Mouse (Mus musculus) neural tube, embryonic 15.5 days (tissue): ENCODE measurements at regions not wholly inside any gene's neighbourhood (a gene's known extent, or its start where the extent isn't known, plus 50 kb on each side); places are given as distances from the start of the nearest gene placed in this dataset.

Experiments used
- ATAC-seq: fragments of 200-750 bp; cut with Nextera tagmentation; 2 replicates; pipeline ENCODE4 v1.8.0; 2017; ENCODE audit warnings: mild to moderate bottlenecking, moderate TSS enrichment, moderate library complexity; ENCODE audit not compliant: low FRiP score
- H3K27ac ChIP-seq: fragments of 300-500 bp; sonication (generic); replicated peaks from 2 replicates; pipeline ENCODE4 v1.5.1; 2015; ENCODE audit warnings: mild to moderate bottlenecking, inconsistent platforms
- H3K27me3 ChIP-seq: fragments of 300-500 bp; sonication (generic); replicated peaks from 2 replicates; pipeline ENCODE4 v1.6.1; 2015; ENCODE audit warnings: inconsistent platforms
- H3K36me3 ChIP-seq: fragments of 300-500 bp; sonication (generic); 2 replicates; pipeline ENCODE4 v1.6.1; 2015; ENCODE audit warnings: inconsistent platforms
- H3K4me1 ChIP-seq: fragments of 300-500 bp; sonication (generic); 2 replicates; pipeline ENCODE4 v1.6.1; 2015; ENCODE audit warnings: inconsistent platforms
- H3K4me2 ChIP-seq: fragments of 300-500 bp; sonication (generic); 2 replicates; pipeline ENCODE4 v1.6.1; 2015; ENCODE audit warnings: inconsistent platforms, mild to moderate bottlenecking, moderate library complexity
- H3K4me3 ChIP-seq: fragments of 300-500 bp; sonication (generic); replicated peaks from 2 replicates; pipeline ENCODE4 v1.5.1; 2015; ENCODE audit warnings: mild to moderate bottlenecking, inconsistent platforms
- H3K9ac ChIP-seq: fragments of 300-500 bp; sonication (generic); replicated peaks from 2 replicates; pipeline ENCODE4 v1.6.1; 2015; ENCODE audit warnings: mild to moderate bottlenecking, inconsistent platforms
- H3K9me3 ChIP-seq: fragments of 300-500 bp; sonication (generic); replicated peaks from 2 replicates; pipeline ENCODE4 v1.6.1; 2016; ENCODE audit warnings: inconsistent platforms
- WGBS: fragments of 180-500 bp; shearing (Covaris S2); methylation state at CpG from one replicate; pipeline ENCODE4 v1.1.7; 2015; ENCODE audit warnings: mixed read lengths; 5-methylcytosine and 5-hydroxymethylcytosine counted together

- no peak overlapping the region for H3K4me2 ChIP-seq
- H3K27ac ChIP-seq = no peak overlapping the region
- ATAC-seq = no peak
- WGBS = 57% methylated on average over 3 of the region's 3 CpGs
- H3K27me3 ChIP-seq = no peaks in the 10 kb centered on the region
- H3K9ac ChIP-seq = no peak overlapping the region
- H3K4me1 ChIP-seq = peaks cover 7% of the 10 kb centered on the region
- no peaks in the 10 kb centered on the region for H3K36me3 ChIP-seq
- no peaks in the 10 kb centered on the region for H3K9me3 ChIP-seq
- H3K4me3 ChIP-seq = no peak overlapping the region
Observed at GRCm38 (mm10) chr5:43360298-43360697, 127.3 kb downstream of the Cpeb2 start.

- Histone ChIP-seq H3K9me3 (no peaks in the 10 kb centered on the region), H3K9ac (no peak overlapping the region), H3K4me3 (no peak overlapping the region), H3K4me1 (peaks cover 1% of the 10 kb centered on the region; the same call in 1 of the 2 replicates), H3K27ac (no peak overlapping the region), H3K4me2 (no peak overlapping the region), H3K36me3 (no peaks in the 10 kb centered on the region), H3K27me3 (no peaks in the 10 kb centered on the region)
- WGBS = 89% methylated on average over 1 of the region's 1 CpGs
- ATAC-seq = no peak
Observed at GRCm38 (mm10) chr5:43361026-43361425, 128.1 kb downstream of the Cpeb2 start.

- Histone ChIP-seq H3K27me3 (no peaks in the 10 kb centered on the region), H3K36me3 (no peaks in the 10 kb centered on the region), H3K4me1 (no peaks in the 10 kb centered on the region), H3K27ac (no peak overlapping the region), H3K4me3 (no peak overlapping the region), H3K9me3 (no peaks in the 10 kb centered on the region), H3K9ac (no peak overlapping the region), H3K4me2 (no peak overlapping the region)
- WGBS = 79% methylated on average over 1 of the region's 1 CpGs
- ATAC-seq = no peak
Observed at GRCm38 (mm10) chr5:43372385-43372784, 139.4 kb downstream of the Cpeb2 start.

- no peak overlapping the region for H3K9ac ChIP-seq
- 88% methylated on average over 3 of the region's 3 CpGs for WGBS
- H3K27me3 ChIP-seq = no peaks in the 10 kb centered on the region
- no peak overlapping the region for H3K4me3 ChIP-seq
- no peak overlapping the region for H3K27ac ChIP-seq
- H3K4me2 ChIP-seq = no peak overlapping the region
- no peaks in the 10 kb centered on the region for H3K9me3 ChIP-seq
- no peaks in the 10 kb centered on the region for H3K4me1 ChIP-seq
- no peaks in the 10 kb centered on the region for H3K36me3 ChIP-seq
- ATAC-seq = no peak
Observed at GRCm38 (mm10) chr5:43384689-43385375, 130.5 kb upstream of the C1qtnf7 start.

- no peaks in the 10 kb centered on the region for H3K4me1 ChIP-seq
- H3K27ac ChIP-seq = no peak overlapping the region
- ATAC-seq = no peak
- WGBS = 15% methylated on average over 2 of the region's 2 CpGs
- no peak overlapping the region for H3K4me3 ChIP-seq
- H3K9me3 ChIP-seq = no peaks in the 10 kb centered on the region
- H3K36me3 ChIP-seq = no peaks in the 10 kb centered on the region
- H3K27me3 ChIP-seq = no peaks in the 10 kb centered on the region
- H3K4me2 ChIP-seq = no peak overlapping the region
- H3K9ac ChIP-seq = no peak overlapping the region
Observed at GRCm38 (mm10) chr5:43390997-43391396, 124.3 kb upstream of the C1qtnf7 start.

GRCm38 (mm10) chr5:43391412-43392029 lies 123.8 kb upstream of the C1qtnf7 start:
- no peaks in the 10 kb centered on the region for H3K9me3 ChIP-seq
- no peaks in the 10 kb centered on the region for H3K4me1 ChIP-seq
- H3K4me3 ChIP-seq = no peak overlapping the region
- H3K36me3 ChIP-seq = no peaks in the 10 kb centered on the region
- H3K4me2 ChIP-seq = no peak overlapping the region
- H3K9ac ChIP-seq = no peak overlapping the region
- no peaks in the 10 kb centered on the region for H3K27me3 ChIP-seq
- 15% methylated on average over 3 of the region's 3 CpGs for WGBS
- ATAC-seq = peak; percentile 76; the same call in 1 of the 2 replicates
- no peak overlapping the region for H3K27ac ChIP-seq

GRCm38 (mm10) chr5:43392908-43393545 lies 122.3 kb upstream of the C1qtnf7 start:
- Histone ChIP-seq H3K36me3 (no peaks in the 10 kb centered on the region), H3K9ac (no peak overlapping the region), H3K27me3 (no peaks in the 10 kb centered on the region), H3K9me3 (no peaks in the 10 kb centered on the region), H3K27ac (no peak overlapping the region), H3K4me2 (no peak overlapping the region), H3K4me1 (no peaks in the 10 kb centered on the region), H3K4me3 (no peak overlapping the region)
- 75% methylated on average over 8 of the region's 8 CpGs for WGBS
- no peak for ATAC-seq

- H3K36me3 ChIP-seq = no peaks in the 10 kb centered on the region
- no peak overlapping the region for H3K27ac ChIP-seq
- H3K27me3 ChIP-seq = no peaks in the 10 kb centered on the region
- WGBS = 91% methylated on average over 2 of the region's 2 CpGs
- H3K9ac ChIP-seq = no peak overlapping the region
- H3K4me2 ChIP-seq = no peak overlapping the region
- no peak overlapping the region for H3K4me3 ChIP-seq
- no peak for ATAC-seq
- no peaks in the 10 kb centered on the region for H3K9me3 ChIP-seq
- H3K4me1 ChIP-seq = no peaks in the 10 kb centered on the region
Observed at GRCm38 (mm10) chr5:43417259-43417658, 98.1 kb upstream of the C1qtnf7 start.

- no peaks in the 10 kb centered on the region for H3K27me3 ChIP-seq
- no peak overlapping the region for H3K27ac ChIP-seq
- no peak overlapping the region for H3K4me3 ChIP-seq
- H3K9ac ChIP-seq = no peak overlapping the region
- H3K4me2 ChIP-seq = no peak overlapping the region
- no peaks in the 10 kb centered on the region for H3K9me3 ChIP-seq
- ATAC-seq = peak; percentile 81; the same call in 1 of the 2 replicates
- H3K36me3 ChIP-seq = no peaks in the 10 kb centered on the region
- no peaks in the 10 kb centered on the region for H3K4me1 ChIP-seq
- 74% methylated on average over 9 of the region's 9 CpGs for WGBS
Observed at GRCm38 (mm10) chr5:43422815-43423687, 92.3 kb upstream of the C1qtnf7 start.

- no peak for ATAC-seq
- no peak overlapping the region for H3K27ac ChIP-seq
- H3K9ac ChIP-seq = no peak overlapping the region
- WGBS = 92% methylated on average over 9 of the region's 9 CpGs
- no peak overlapping the region for H3K4me3 ChIP-seq
- H3K4me2 ChIP-seq = no peak overlapping the region
- H3K36me3 ChIP-seq = no peaks in the 10 kb centered on the region
- H3K27me3 ChIP-seq = no peaks in the 10 kb centered on the region
- no peaks in the 10 kb centered on the region for H3K9me3 ChIP-seq
- no peaks in the 10 kb centered on the region for H3K4me1 ChIP-seq
Observed at GRCm38 (mm10) chr5:43424551-43425257, 90.6 kb upstream of the C1qtnf7 start.

- H3K36me3 ChIP-seq = no peaks in the 10 kb centered on the region
- H3K27me3 ChIP-seq = no peaks in the 10 kb centered on the region
- no peak for ATAC-seq
- H3K9ac ChIP-seq = no peak overlapping the region
- H3K4me2 ChIP-seq = no peak overlapping the region
- H3K27ac ChIP-seq = no peak overlapping the region
- H3K4me1 ChIP-seq = no peaks in the 10 kb centered on the region
- WGBS = 78% methylated on average over 2 of the region's 2 CpGs
- no peaks in the 10 kb centered on the region for H3K9me3 ChIP-seq
- H3K4me3 ChIP-seq = no peak overlapping the region
Observed at GRCm38 (mm10) chr5:43433337-43433736, 82.0 kb upstream of the C1qtnf7 start.
